Mouse (Mus musculus) layer of hippocampus, adult 8-10 months (tissue): ENCODE measurements at regions not wholly inside any gene's neighbourhood (a gene's known extent, or its start where the extent isn't known, plus 50 kb on each side); places are given as distances from the start of the nearest gene placed in this dataset.

ENCODE experiments used
- DNase-seq, 2 experiments: peaks; one replicate each; pipeline ENCODE4 v3.0.0; 2022; ENCODE audit warnings: low spot score in 2 of 2

DNA sequence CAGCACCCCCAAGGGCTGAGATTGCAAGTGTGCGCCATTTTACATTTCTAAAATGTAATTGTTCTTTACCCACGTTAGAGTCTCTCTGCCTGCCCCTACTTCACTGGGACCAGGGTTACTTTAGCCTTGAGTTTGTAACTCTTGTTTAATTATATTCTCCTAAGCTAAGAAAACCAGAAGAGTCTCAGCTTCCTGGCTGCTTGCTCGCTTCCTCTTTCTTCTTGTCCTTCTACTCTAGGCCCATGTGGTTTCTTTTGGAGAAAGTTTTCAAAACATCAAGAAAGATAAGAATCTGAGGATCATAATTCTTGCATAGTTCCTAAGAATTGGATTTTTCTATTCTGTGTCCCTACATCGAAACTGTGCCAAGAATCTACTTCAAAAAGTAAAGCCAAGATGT is 228.6 kb downstream of the Tmsb4x start:
- DNase-seq: no peak

DNA sequence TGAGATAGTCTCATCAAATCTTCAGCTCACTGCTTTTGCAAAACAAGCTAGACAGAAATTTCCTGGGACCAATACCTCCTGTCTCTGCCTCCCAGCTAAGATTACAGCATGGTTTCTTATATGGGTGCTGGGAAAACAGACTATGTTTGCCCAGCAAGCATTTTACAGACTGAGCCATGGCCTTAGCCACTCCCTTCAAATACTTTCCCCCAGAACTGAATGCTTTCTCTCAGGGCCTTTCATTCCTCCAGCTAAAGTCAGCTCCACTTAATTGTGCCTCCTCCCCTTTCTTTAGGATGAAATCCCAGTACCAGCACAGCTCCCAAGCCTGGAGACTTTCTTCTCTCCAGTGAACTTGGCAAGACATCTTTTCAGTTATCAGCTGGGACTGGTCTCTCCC is 232.1 kb downstream of the Tmsb4x start:
- DNase-seq: no peak

- DNase-seq: no peak
Measured at GRCm38 (mm10) chrX:166971721-166972120, 237.4 kb downstream of the Tmsb4x start.

DNA sequence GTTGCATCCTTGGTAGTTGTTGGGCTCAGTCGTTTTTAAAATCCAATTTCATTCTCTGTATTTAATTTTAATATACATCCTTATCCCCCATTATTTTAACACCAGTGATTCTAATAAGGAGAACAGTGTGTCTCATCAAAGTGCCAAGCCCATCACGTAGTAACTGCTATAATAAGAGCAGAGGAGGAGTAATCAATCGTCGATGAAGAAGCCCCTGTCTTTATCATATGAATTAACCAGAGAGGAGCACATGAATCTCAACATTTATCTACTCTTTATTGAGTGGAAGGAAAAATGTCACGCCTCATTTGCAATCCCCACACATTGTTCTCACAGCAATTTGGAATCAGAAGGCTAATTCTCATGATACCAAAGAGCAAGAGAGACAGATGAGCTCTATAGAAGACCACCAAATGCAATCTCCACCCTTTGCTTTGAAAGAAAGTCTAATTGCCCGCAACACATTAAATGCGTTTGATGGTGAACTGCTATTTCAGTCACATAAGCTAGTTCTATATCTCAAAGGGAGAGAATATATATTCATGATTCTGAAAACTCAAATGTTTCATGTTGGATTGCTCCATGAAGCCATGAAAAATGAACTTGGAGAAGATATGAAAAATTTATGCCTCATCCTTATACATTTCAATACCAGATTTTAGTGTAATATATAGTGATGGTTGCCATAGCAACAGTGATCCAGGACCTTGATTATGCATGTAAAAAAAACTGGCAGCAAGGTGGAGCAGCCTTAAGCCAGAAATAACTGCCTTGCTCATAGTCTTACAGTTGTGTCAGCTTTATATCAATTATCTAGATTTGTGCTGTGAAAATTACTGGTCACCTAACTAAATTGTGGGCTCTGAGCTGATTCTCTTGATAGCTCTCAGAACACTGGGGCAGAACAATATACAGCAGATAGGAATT is 244.2 kb downstream of the Tmsb4x start:
- DNase-seq: no peak

DNA sequence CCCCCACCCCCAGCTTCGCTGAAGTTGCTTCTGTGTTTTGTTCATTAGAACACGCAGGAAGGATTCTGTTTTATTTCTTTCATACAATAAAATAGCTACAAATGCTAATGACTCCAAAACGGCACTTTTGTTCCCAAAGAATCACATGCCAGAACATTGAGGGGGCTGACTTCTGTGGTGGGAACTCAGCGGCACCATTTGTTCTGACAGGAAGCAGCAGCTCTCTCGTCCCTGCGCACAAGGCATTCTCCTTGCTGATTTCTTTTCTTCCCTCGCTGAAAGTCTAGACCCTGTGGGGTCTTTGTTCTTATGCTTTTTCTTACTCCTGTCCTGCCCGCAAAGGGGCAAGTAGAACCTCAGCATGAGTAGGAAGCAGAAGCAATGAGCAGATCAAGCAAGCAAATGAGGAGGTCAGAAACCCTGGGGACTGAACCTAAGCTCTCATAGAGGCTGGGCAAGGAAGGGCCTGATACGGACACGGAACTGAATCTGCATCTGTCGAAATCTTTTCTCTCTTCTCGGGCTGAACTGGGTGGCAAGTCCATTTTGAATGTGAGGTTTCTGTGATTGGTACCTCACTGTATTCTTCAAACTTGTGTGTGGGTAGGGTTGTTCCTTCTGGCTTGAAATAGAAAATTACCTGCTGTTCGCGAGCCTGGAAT is 256.5 kb downstream of the Tmsb4x start:
- DNase-seq: peak; percentile 37 to 38

- DNase-seq: no peak
Measured at GRCm38 (mm10) chrX:166951011-166951410, 258.1 kb downstream of the Tmsb4x start.

DNA sequence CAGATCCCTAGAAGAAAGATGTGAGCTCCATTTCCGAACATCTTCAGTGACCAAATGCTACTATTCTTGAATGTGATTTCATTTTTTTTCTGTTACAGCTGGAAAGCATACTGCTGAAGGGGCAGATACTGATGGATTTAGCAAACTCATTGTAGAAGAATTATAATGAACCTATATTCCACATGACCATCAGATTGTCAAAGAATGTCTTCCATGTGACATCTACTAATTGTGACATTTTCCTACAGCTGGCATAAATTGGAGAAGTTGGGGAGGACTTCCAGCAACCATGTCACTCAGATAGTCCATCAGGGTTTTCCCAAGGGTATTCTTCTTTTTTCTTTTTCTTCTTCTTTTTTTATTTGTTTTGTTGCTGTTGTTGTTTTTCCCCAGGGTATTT is 263.2 kb downstream of the Tmsb4x start:
- no peak for DNase-seq

- no peak for DNase-seq
Measured at GRCm38 (mm10) chrX:166945476-166945875, 263.6 kb downstream of the Tmsb4x start.

- no peak for DNase-seq
Measured at GRCm38 (mm10) chrX:166933766-166934165, 275.3 kb downstream of the Tmsb4x start.

DNA sequence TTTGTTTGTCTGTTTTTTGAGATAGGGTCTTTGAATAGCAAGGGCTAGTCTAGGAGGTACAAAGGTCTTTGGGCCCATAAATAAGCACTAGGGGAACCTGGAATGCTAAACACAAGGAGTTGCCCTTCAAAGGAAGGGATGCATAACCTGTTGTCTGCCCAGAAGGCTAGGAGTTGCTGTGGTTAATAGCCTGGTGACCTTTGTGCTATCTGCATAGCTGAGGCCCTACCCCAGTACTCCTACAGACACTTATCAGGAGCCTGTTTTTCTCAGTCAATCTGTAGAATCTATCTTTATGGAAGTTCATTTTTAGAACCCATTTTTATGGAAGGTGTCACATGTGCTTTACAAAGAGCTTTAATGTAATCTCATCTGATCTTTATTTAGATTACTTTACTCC is 276.6 kb downstream of the Tmsb4x start:
- DNase-seq: no peak

GRCm38 (mm10) chrX:166931048-166931447 is 278.1 kb downstream of the Tmsb4x start:
- DNase-seq: no peak

DNA sequence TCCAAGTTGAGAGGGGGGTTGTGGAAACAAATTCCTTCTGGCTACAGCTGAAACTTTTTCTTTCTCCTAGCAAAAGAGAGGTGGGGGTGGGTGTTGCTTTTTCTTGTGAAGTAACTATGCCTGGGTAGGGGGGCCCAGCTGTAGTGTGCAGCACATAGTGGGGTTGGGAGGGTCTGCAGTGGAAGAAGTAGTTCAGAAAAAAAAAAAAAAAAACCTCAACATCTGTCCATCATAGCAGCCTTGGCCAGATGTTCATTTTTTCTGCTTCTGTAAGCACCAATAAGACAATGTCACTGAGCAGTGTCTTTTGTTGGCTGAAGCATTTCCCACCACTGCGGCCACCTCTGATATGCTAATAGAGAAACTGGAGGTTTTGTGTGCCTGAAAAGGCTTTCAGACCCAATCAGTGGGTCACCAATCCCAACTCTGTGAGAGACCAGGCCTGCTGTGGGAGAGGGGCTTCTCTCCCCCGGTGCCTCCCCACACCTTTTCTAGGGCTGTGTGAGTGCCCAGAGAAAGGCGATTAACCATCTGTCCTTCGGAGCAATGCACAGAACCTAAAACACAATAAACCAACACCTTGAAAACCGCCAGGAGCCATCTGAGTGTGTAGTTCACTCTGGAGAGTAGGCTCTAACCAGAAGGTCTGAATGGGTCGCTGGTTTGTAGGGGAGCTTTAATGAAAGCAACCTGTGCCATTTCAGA is 279.2 kb downstream of the Tmsb4x start:
- DNase-seq: no peak

- no peak for DNase-seq
Measured at GRCm38 (mm10) chrX:166915356-166915953, 293.7 kb downstream of the Tmsb4x start.

DNA sequence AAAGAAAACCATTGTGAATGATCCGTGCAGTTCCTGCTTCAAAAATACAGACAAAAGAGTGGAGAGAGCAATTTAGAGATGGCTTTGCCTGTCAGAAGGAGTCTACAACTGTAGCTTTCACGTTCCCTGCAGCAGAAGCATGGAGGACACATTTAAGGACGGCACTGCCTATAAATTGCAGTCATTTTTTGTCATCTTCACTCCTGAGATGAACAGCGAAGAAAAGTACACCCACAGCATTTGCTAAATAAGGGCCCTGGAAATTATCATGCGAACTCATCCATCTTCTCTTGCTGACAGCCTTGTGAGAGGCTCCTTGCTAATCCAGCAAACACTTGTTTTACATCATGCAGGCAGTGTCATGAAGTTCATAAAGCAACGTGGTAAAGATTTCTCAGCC is 302.5 kb downstream of the Tmsb4x start:
- DNase-seq: no peak

GRCm38 (mm10) chrX:166900761-166901160 is 308.4 kb downstream of the Tmsb4x start:
- no peak for DNase-seq

- DNase-seq: no peak
Measured at GRCm38 (mm10) chrX:166895199-166895598, 309.7 kb upstream of the Egfl6 start.

DNA sequence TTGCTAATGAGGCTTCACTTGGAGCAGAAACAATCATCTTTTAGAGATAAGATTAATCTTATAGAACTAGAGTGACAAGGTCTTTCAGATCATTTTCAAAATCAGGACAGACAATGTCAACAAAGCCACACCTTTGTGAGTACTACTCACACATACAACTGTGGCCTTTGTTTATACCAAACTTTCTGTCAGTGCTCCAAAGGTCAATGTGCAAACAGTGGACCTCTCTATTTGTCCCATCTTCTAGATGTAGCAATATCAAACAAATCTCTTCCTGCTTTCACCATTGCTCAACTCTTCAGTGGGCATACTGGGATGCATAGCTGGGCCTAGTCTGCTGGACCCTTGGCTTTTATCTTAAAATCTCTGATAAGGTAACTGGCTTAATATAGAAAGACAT is 300.9 kb upstream of the Egfl6 start:
- no peak for DNase-seq

DNA sequence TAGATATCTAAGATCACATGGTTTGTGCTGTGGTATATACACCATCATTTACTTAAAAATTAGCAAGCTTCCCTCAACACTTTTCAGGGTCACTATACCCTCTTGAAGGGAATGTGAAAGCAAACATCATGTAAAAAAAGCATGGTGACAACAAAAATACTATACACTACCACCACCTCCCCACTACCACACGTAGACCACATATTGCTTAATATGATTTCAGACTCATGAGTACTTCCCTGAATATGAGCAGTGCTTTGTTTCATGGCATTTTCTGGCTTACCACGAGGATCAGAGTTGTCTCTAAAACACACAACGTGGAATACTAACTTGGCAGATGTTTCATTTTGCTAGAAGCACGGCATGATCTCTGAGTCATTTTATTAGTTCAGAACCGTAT is 284.0 kb upstream of the Egfl6 start:
- DNase-seq: no peak

DNA sequence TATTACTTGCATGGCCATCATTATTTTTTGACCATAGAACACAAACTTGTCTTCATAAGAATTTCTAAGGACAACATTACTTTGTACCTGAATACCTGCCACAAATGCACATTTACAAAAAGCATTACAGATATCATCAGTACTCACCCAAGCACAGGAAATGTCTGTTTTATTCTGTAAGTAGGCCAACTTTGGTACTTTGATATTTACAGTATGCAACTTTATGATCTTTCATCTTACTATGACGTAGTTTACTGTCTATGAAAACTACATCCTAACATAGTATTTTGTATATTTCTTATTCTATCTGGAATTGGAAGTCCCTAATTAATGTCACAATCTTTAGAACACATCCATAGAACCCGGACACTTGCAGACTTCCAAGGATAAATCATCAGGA is 282.2 kb upstream of the Egfl6 start:
- no peak for DNase-seq
